Mouse (Mus musculus): Measurements from ENCODE around the gene Zfp383. TPM values are rescaled to one million over a fixed set of nuclear protein-coding genes. Genes with fewer than 3 reads are reported as not detected.
A peak's percentile ranks its signal among the peaks of the same experiment; 100 is the strongest.

Zfp383 gene
- polyA plus RNA-seq, 1 experiment from 2014 or later = 4.9 TPM

DNA sequence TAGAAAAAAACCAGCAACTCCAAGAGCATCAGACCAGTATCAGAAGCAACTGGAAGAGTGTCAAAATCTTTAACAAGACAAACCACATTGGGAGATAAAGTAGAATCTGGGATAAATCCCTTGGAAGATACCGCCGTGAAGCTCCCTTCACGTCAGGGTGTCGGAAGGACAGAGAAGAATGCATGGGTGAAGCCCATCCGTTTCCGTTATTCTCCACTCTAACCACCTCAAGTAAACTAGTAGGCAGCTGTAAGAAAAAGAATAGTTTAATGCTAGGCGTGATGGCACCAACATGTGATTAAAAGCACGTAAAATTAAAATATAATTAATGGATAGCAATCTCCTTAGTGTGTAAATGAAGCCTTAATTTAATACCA is 1.4 kb upstream of the Zfp383 start:
- H3K36me3 ChIP-seq = peaks cover 36% of the 10 kb centered on the region
- no peaks in the 10 kb centered on the region for H3K9me3 ChIP-seq
- DNase-seq (ENCODE audit: low spot score) = no peak
- H3K4me1 ChIP-seq (replicated peaks) = peaks cover 21% of the 10 kb centered on the region
- H3K4me3 ChIP-seq = peak overlapping the region; percentile 67
- WGBS = 29% methylated on average over 8 of the region's 8 CpGs
- no peaks in the 10 kb centered on the region for H3K27me3 ChIP-seq (ENCODE audit: insufficient read depth, poor library complexity, severe bottlenecking)
- peak overlapping the region; percentile 96 for H3K27ac ChIP-seq

GRCm38 (mm10) chr7:29907206-29907605 is 817 bp upstream of the Zfp383 start:
- H3K4me1 ChIP-seq (replicated peaks) = peaks cover 21% of the 10 kb centered on the region
- no peaks in the 10 kb centered on the region for H3K9me3 ChIP-seq
- peak overlapping the region; percentile 67 for H3K4me3 ChIP-seq
- no peaks in the 10 kb centered on the region for H3K27me3 ChIP-seq (ENCODE audit: insufficient read depth, poor library complexity, severe bottlenecking)
- no peak for DNase-seq (ENCODE audit: low spot score)
- H3K27ac ChIP-seq = peak overlapping the region; percentile 96
- WGBS = 91% methylated on average over 5 of the region's 5 CpGs
- peaks cover 37% of the 10 kb centered on the region for H3K36me3 ChIP-seq

DNA sequence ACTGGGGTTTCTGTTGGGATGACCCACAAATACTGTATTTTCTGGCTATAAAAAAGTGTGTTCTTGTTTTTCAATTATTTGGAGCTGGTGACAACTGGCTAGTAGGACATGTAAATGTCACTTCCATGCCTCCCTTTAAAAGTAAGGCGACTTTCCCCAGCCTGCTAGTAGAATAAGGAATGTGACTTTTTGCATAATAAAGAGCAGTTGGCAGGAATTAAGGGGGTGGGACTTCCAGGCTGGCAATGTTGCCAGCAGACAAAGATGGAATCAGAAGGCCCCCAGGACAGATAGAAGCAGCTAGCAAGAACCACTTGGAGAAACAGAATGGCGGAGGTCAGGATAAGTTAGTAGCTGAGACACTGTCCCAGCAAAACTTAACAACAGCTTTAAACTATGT is 2.2 kb downstream of the Zfp383 start:
- Histone ChIP-seq H3K4me1 (replicated peaks) (peaks cover 21% of the 10 kb centered on the region), H3K27ac (no peak overlapping the region), H3K4me3 (0 out of 2 replicates have a peak overlapping the region, but pooled peaks have one; percentile 68), H3K36me3 (peaks cover 52% of the 10 kb centered on the region), H3K27me3 (ENCODE audit: insufficient read depth, poor library complexity, severe bottlenecking) (no peaks in the 10 kb centered on the region), H3K9me3 (peaks cover 8% of the 10 kb centered on the region; the same call in 1 of the 2 replicates)
- WGBS = 69% methylated on average over 2 of the region's 2 CpGs
- DNase-seq (ENCODE audit: low spot score) = no peak

DNA sequence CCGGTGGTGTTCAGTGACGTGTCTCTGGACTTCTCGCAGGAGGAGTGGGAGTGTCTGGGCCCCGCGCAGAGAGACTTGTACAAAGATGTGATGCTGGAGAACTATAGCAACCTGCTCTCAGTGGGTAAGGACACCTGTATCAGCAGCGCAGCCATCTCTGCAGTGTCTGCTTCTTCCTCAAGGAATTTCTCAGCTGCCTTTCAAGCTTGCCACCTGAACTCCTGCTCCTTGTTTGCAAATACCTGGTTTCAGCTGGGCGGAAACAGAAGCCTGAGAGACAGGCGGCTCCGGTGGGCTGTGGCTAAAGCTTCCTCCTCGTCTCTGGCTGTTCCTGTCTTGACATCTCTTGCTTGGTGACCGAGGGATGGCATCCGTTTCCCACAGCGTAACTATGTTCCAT is 4.1 kb downstream of the Zfp383 start:
- Histone ChIP-seq H3K27me3 (ENCODE audit: insufficient read depth, poor library complexity, severe bottlenecking) (no peaks in the 10 kb centered on the region), H3K9me3 (peaks cover 12% of the 10 kb centered on the region; the same call in 1 of the 2 replicates), H3K27ac (no peak overlapping the region), H3K36me3 (peaks cover 71% of the 10 kb centered on the region), H3K4me3 (no peak overlapping the region), H3K4me1 (replicated peaks) (peaks cover 18% of the 10 kb centered on the region)
- 94% methylated on average over 13 of the region's 13 CpGs for WGBS
- DNase-seq (ENCODE audit: low spot score) = no peak

GRCm38 (mm10) chr7:29917371-29918061 is 9.5 kb downstream of the Zfp383 start:
- 56% methylated on average over 6 of the region's 6 CpGs for WGBS
- H3K36me3 ChIP-seq = peaks cover 51% of the 10 kb centered on the region
- DNase-seq (ENCODE audit: low spot score) = no peak
- H3K9me3 ChIP-seq = peaks cover 12% of the 10 kb centered on the region; the same call in 1 of the 2 replicates
- no peak overlapping the region for H3K27ac ChIP-seq
- peaks cover 8% of the 10 kb centered on the region; the same call in 1 of the 2 replicates for H3K4me1 ChIP-seq (replicated peaks)
- no peak overlapping the region for H3K4me3 ChIP-seq
- H3K27me3 ChIP-seq (ENCODE audit: insufficient read depth, poor library complexity, severe bottlenecking) = no peaks in the 10 kb centered on the region

- no peak overlapping the region for H3K27ac ChIP-seq
- no peak for DNase-seq (ENCODE audit: low spot score)
- H3K4me3 ChIP-seq = no peak overlapping the region
- WGBS = 90% methylated on average over 4 of the region's 4 CpGs
- peaks cover 46% of the 10 kb centered on the region for H3K36me3 ChIP-seq
- H3K4me1 ChIP-seq (replicated peaks) = peaks cover 8% of the 10 kb centered on the region; the same call in 1 of the 2 replicates
- H3K9me3 ChIP-seq = peaks cover 12% of the 10 kb centered on the region; the same call in 1 of the 2 replicates
- H3K27me3 ChIP-seq (ENCODE audit: insufficient read depth, poor library complexity, severe bottlenecking) = no peaks in the 10 kb centered on the region
These were observed 10.0 kb downstream of the Zfp383 start for GRCm38 (mm10) chr7:29918062-29918453.

DNA sequence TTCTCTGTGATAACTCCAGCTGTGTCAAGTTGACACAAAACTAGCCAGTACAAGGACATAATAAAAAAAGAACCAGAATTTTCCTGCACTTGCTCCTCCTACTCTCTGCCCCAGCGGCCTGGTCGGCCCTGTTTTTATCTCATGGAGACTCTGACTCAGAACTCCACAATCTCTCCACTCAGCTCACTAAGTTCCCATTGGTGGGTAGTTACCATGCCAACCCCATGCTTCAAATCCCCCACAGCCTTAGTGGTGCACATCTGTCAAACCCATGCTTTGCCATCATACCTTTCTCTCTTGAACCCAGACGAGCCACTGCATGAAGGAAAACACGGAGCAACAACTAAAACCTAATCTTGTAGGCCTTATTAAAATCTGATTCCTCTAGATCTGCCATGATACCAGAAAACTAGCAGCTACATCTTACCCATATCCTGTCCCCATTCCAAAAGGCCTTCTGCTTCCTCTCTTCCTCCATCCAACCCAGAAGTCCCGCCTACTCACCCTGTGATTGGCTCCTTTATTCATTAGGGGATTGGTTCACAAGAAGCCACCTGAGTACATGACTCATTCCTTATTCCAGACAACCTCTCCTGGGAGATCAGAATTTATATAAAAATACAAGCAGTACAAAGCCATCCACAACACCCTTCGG is 13.5 kb downstream of the Zfp383 start:
- H3K36me3 ChIP-seq = peaks cover 11% of the 10 kb centered on the region
- DNase-seq (ENCODE audit: low spot score) = no peak
- H3K27me3 ChIP-seq (ENCODE audit: insufficient read depth, poor library complexity, severe bottlenecking) = no peaks in the 10 kb centered on the region
- H3K4me3 ChIP-seq = no peak overlapping the region
- no peaks in the 10 kb centered on the region for H3K9me3 ChIP-seq
- WGBS = 89% methylated on average over 6 of the region's 6 CpGs
- H3K4me1 ChIP-seq (replicated peaks) = peaks cover 8% of the 10 kb centered on the region; the same call in 1 of the 2 replicates
- H3K27ac ChIP-seq = no peak overlapping the region

DNA sequence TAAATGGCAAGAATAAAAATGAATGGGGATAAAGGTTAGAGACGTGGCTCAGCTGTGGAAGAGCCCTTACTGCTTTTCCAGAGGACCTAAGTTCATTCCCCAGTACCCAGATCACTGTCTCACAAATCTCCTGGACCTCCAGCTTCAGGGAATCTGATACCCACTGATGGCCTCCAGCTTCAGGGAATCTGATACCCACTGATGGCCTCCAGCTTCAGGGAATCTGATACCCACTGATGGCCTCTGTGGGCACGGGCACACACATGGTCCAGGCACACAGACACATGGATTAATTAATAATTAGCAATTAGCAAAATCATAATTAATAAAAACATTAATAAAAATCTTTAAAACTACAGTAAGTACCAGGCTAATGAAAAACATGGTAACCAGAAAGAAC is 14.8 kb downstream of the Zfp383 start:
- Histone ChIP-seq H3K4me1 (replicated peaks) (peaks cover 3% of the 10 kb centered on the region; the same call in 1 of the 2 replicates), H3K27me3 (ENCODE audit: insufficient read depth, poor library complexity, severe bottlenecking) (no peaks in the 10 kb centered on the region), H3K36me3 (no peaks in the 10 kb centered on the region), H3K4me3 (no peak overlapping the region), H3K27ac (no peak overlapping the region), H3K9me3 (no peaks in the 10 kb centered on the region)
- WGBS = 60% methylated on average over 2 of the region's 2 CpGs
- DNase-seq (ENCODE audit: low spot score) = no peak

- DNase-seq (ENCODE audit: low spot score) = no peak
- H3K27ac ChIP-seq = no peak overlapping the region
- no peaks in the 10 kb centered on the region for H3K9me3 ChIP-seq
- H3K27me3 ChIP-seq (ENCODE audit: insufficient read depth, poor library complexity, severe bottlenecking) = no peaks in the 10 kb centered on the region
- H3K4me1 ChIP-seq (replicated peaks) = no peaks in the 10 kb centered on the region
- H3K4me3 ChIP-seq = no peak overlapping the region
- peaks cover 78% of the 10 kb centered on the region for H3K36me3 ChIP-seq
- 90% methylated on average over 6 of the region's 6 CpGs for WGBS
These were observed 30.8 kb downstream of the Zfp383 start for GRCm38 (mm10) chr7:29938856-29939255.

DNA sequence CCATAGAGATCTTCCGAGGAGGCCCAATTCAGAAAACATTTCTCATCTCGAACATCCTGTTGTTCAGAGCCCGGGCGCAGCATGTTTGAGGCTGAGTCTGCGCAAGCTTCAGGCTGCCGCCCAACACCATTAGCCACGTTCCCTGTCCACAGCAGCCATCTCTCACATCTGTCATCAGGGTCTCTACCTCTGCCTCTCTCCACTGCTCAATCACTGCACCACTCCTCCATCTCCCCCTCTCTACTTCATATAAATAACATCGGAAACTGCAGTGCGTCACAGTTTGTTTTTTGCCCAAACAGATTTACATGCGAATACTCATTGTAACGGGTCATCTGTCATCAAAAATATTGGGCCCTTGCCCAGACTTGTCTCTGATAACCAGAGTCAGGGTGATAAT is 33.0 kb downstream of the Zfp383 start:
- DNase-seq (ENCODE audit: low spot score) = no peak
- H3K4me1 ChIP-seq (replicated peaks) = no peaks in the 10 kb centered on the region
- H3K4me3 ChIP-seq = no peak overlapping the region
- peaks cover 61% of the 10 kb centered on the region for H3K36me3 ChIP-seq
- H3K27me3 ChIP-seq (ENCODE audit: insufficient read depth, poor library complexity, severe bottlenecking) = no peaks in the 10 kb centered on the region
- no peaks in the 10 kb centered on the region for H3K9me3 ChIP-seq
- no peak overlapping the region for H3K27ac ChIP-seq
- WGBS = 94% methylated on average over 11 of the region's 11 CpGs

DNA sequence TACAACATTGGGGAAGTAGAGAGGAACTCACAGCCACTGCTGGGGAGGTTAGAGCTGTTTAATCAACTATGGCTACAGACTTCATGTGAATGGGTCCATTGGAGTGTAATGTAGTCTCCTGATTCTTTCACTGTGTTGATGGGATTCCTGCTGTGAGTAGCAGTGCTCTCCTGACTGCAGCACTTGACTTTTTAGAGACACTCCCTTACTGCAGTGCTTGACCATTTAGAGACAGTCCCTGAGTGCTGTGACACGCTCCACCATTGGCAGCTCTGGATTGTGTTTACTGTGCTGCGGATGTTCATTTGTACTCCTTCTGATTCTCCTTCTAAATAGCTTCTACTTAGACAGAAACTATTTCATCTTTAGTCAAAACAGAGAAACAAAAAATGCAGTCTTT is 34.7 kb downstream of the Zfp383 start:
- WGBS = 67% methylated on average over 2 of the region's 2 CpGs
- peaks cover 54% of the 10 kb centered on the region for H3K36me3 ChIP-seq

GRCm38 (mm10) chr7:29943720-29944119 is 35.7 kb downstream of the Zfp383 start:
- no peaks in the 10 kb centered on the region for H3K27me3 ChIP-seq (ENCODE audit: insufficient read depth, poor library complexity, severe bottlenecking)
- H3K27ac ChIP-seq = no peak overlapping the region
- peaks cover 59% of the 10 kb centered on the region for H3K36me3 ChIP-seq
- DNase-seq (ENCODE audit: low spot score) = no peak
- no peaks in the 10 kb centered on the region for H3K4me1 ChIP-seq (replicated peaks)
- no peaks in the 10 kb centered on the region for H3K9me3 ChIP-seq
- WGBS = 69% methylated on average over 2 of the region's 2 CpGs
- H3K4me3 ChIP-seq = no peak overlapping the region

More for the DNA sequence above, 34.7 kb downstream of the Zfp383 start:
- Histone ChIP-seq H3K27me3 (ENCODE audit: insufficient read depth, poor library complexity, severe bottlenecking) (no peaks in the 10 kb centered on the region), H3K9me3 (no peaks in the 10 kb centered on the region), H3K27ac (no peak overlapping the region), H3K4me1 (replicated peaks) (no peaks in the 10 kb centered on the region), H3K4me3 (no peak overlapping the region)
- DNase-seq (ENCODE audit: low spot score) = no peak

GRCm38 (mm10) chr7:29944201-29944600 is 36.2 kb downstream of the Zfp383 start:
- DNase-seq (ENCODE audit: low spot score) = no peak
- no peak overlapping the region for H3K27ac ChIP-seq
- H3K9me3 ChIP-seq = no peaks in the 10 kb centered on the region
- no peaks in the 10 kb centered on the region for H3K4me1 ChIP-seq (replicated peaks)
- 85% methylated on average over 2 of the region's 2 CpGs for WGBS
- peaks cover 63% of the 10 kb centered on the region for H3K36me3 ChIP-seq
- H3K27me3 ChIP-seq (ENCODE audit: insufficient read depth, poor library complexity, severe bottlenecking) = no peaks in the 10 kb centered on the region
- no peak overlapping the region for H3K4me3 ChIP-seq

All from hindbrain, embryonic 10.5 days (tissue).